Mouse (Mus musculus) heart, postnatal 0 days (tissue): Measurements from ENCODE around the gene Olfr1366. TPM values are rescaled to one million over a fixed set of nuclear protein-coding genes. Genes with fewer than 3 reads are reported as not detected.

Experiments used
- ATAC-seq: fragments of 200-750 bp; cut with Nextera tagmentation; 2 replicates; pipeline ENCODE4 v1.8.0; 2017; ENCODE audit warnings: low read depth, moderate number of reproducible peaks, moderate library complexity; ENCODE audit not compliant: insufficient read depth
- DNase-seq: peaks from one replicate; pipeline ENCODE4 v3.0.0-alpha.2; 2016; ENCODE audit warnings: low spot score
- H3K27ac ChIP-seq: fragments of 300-500 bp; sonication (generic); 2 replicates; pipeline ENCODE4 v1.5.1; 2014; ENCODE audit warnings: low read depth, mild to moderate bottlenecking
- H3K27me3 ChIP-seq: fragments of 300-500 bp; sonication (generic); 2 replicates; pipeline ENCODE4 v1.6.1; 2014; ENCODE audit warnings: low read length, mixed read lengths; ENCODE audit not compliant: control insufficient read depth, insufficient read depth
- H3K36me3 ChIP-seq: fragments of 300-500 bp; sonication (generic); replicated peaks from 2 replicates; pipeline ENCODE4 v1.6.1; 2014; ENCODE audit warnings: low read length, mixed read lengths; ENCODE audit not compliant: control insufficient read depth, insufficient read depth
- H3K4me1 ChIP-seq: fragments of 300-500 bp; sonication (generic); 2 replicates; pipeline ENCODE4 v1.6.1; 2014; ENCODE audit warnings: antibody characterized with exemption; ENCODE audit not compliant: control insufficient read depth, insufficient read depth
- H3K4me2 ChIP-seq: fragments of 300-500 bp; sonication (generic); 2 replicates; pipeline ENCODE4 v1.6.1; 2014; ENCODE audit warnings: low read depth, mild to moderate bottlenecking, low read length, moderate library complexity
- H3K4me3 ChIP-seq: fragments of 300-500 bp; sonication (generic); 2 replicates; pipeline ENCODE4 v1.5.1; 2014; ENCODE audit warnings: low read depth, low read length
- H3K9ac ChIP-seq: fragments of 300-500 bp; sonication (generic); replicated peaks from 2 replicates; pipeline ENCODE4 v1.6.1; 2014; ENCODE audit warnings: low read depth, low read length, mixed read lengths
- H3K9me3 ChIP-seq: fragments of 300-500 bp; sonication (generic); replicated peaks from 2 replicates; pipeline ENCODE4 v1.6.1; 2016; ENCODE audit warnings: low read length; ENCODE audit not compliant: control insufficient read depth
- CTCF ChIP-seq: IDR thresholded peaks from 2 replicates; pipeline ENCODE4 v1.5.1; 2016; ENCODE audit warnings: antibody characterized with exemption, control low read depth, low read depth
- EP300 ChIP-seq: IDR thresholded peaks from 2 replicates; pipeline ENCODE4 v1.6.1; 2016; ENCODE audit warnings: antibody characterized with exemption, low read depth
- WGBS: fragments of 180-500 bp; shearing (Covaris S2); extraction: QIAGEN DNeasy Blood & Tissue Kit; methylation state at CpG from one replicate; pipeline ENCODE4 v1.1.7; 2014; 5-methylcytosine and 5-hydroxymethylcytosine counted together
- polyA plus RNA-seq: library from polyadenylated mRNA; unstranded; fragments of >200 nt; fragmentation: Nextera tagmentation; extraction: Ambion mirVana; gene quantifications from 2 replicates; pipeline ENCODE4 v1.2.1, GENCODE M21; 2015
- total RNA-seq: library from RNA; depleted of rRNA; stranded (reverse); fragments of >200 nt; gene quantifications from 2 replicates; pipeline ENCODE4 v1.2.3, GENCODE M21; 2014; ENCODE audit warnings: low replicate concordance; rRNA removed

The Olfr1366 gene
- total RNA-seq (not detected in 2 replicates), polyA plus RNA-seq (not detected in 2 replicates)

GRCm38 (mm10) chr13:21542708-21543107, at the start of gene Olfr1366:
Gene Olfr1366 (minus strand): TSS chr13:21542808.
- Histone ChIP-seq H3K9me3 (no peaks in the 10 kb centered on the region), H3K4me2 (no peak within 1 kb of the TSS), H3K4me3 (no peak within 1 kb of the TSS), H3K27me3 (no peaks in the 10 kb centered on the region), H3K9ac (no peak within 1 kb of the TSS), H3K4me1 (no peaks in the 10 kb centered on the region), H3K27ac (no peak within 1 kb of the TSS), H3K36me3 (no peaks in the 10 kb centered on the region)
- ATAC-seq (no peak), DNase-seq (no peak)
- WGBS = 58% methylated on average over 1 of the region's 1 CpGs
- TF ChIP-seq EP300 (no peak), CTCF (no peak)

DNA sequence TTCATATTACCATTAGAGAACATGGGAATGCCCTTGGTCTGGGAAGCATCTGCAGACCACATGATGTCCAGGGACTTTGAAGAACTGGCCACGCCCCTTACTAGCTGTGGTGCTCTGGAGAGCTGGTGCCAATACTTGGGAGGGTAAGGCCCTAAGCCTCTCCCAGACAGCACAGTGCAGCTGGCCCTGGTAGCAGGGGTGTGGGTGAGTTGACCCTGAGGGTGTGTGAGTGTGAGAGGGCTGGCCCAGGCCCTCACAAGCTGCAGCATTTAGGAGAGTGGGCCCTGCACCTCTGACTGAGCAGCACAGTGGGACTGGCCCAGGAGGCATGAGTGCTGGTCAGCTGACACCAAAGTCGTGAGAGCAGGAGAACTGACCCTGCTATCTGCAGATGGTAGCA, 49.0 kb upstream of the Olfr1366 start:
- no peak for DNase-seq
- no peak for ATAC-seq
- H3K9ac ChIP-seq = no peak overlapping the region
- no peak overlapping the region for H3K4me2 ChIP-seq
- 0 out of 2 replicates have a peak, but pooled peaks cover 6% of the 10 kb centered on the region for H3K9me3 ChIP-seq
- no peaks in the 10 kb centered on the region for H3K36me3 ChIP-seq
- H3K4me1 ChIP-seq = no peaks in the 10 kb centered on the region
- no peak overlapping the region for H3K4me3 ChIP-seq
- TF ChIP-seq EP300 (no peak), CTCF (no peak)
- no peak overlapping the region for H3K27ac ChIP-seq
- H3K27me3 ChIP-seq = no peaks in the 10 kb centered on the region
- WGBS = 52% methylated on average over 2 of the region's 2 CpGs

DNA sequence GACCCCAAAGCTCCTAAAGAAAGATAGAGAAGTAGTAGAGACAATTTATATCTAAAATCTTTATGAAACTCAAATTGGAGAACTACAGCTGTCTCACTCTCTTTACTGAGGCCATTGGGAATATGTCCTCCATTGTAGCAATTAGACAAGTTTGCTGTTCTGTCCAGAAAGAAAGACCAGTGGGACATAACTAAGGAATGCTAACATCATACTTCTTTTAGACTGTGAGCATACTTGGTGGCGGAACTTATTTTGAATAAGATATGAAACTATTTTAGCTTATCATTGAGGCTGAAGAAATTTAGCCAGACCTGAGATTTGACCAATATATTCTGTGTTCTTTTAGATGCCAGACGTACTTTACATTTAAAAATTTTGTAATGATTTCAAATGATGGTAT, 39.1 kb upstream of the Olfr1366 start, which contains the start of gene Olfr1364:
Gene Olfr1364 (minus strand): TSS at position 101 of the 400 bp plus-strand sequence.
- Histone ChIP-seq H3K9ac (no peak within 1 kb of the TSS), H3K27ac (no peak within 1 kb of the TSS), H3K4me2 (no peak within 1 kb of the TSS), H3K27me3 (no peaks in the 10 kb centered on the region), H3K36me3 (no peaks in the 10 kb centered on the region), H3K4me1 (no peaks in the 10 kb centered on the region), H3K9me3 (no peaks in the 10 kb centered on the region), H3K4me3 (no peak within 1 kb of the TSS)
- WGBS = 65% methylated on average over 2 of the region's 2 CpGs
- no peak for ATAC-seq
- TF ChIP-seq EP300 = no peak
- TF ChIP-seq CTCF = no peak
- DNase-seq = no peak

GRCm38 (mm10) chr13:21559793-21560192, 17.2 kb upstream of the Olfr1366 start, which contains the start of gene Olfr1535:
Gene Olfr1535 (minus strand): TSS chr13:21559893.
- H3K27ac ChIP-seq = no peak within 1 kb of the TSS
- no peak for TF ChIP-seq EP300
- TF ChIP-seq CTCF = no peak
- H3K4me2 ChIP-seq = no peak within 1 kb of the TSS
- DNase-seq (no peak), ATAC-seq (no peak)
- no peaks in the 10 kb centered on the region for H3K9me3 ChIP-seq
- no peak within 1 kb of the TSS for H3K4me3 ChIP-seq
- no peaks in the 10 kb centered on the region for H3K4me1 ChIP-seq
- WGBS = 47% methylated on average over 1 of the region's 1 CpGs
- H3K36me3 ChIP-seq = no peaks in the 10 kb centered on the region
- H3K9ac ChIP-seq = no peak within 1 kb of the TSS
- H3K27me3 ChIP-seq = no peaks in the 10 kb centered on the region

DNA sequence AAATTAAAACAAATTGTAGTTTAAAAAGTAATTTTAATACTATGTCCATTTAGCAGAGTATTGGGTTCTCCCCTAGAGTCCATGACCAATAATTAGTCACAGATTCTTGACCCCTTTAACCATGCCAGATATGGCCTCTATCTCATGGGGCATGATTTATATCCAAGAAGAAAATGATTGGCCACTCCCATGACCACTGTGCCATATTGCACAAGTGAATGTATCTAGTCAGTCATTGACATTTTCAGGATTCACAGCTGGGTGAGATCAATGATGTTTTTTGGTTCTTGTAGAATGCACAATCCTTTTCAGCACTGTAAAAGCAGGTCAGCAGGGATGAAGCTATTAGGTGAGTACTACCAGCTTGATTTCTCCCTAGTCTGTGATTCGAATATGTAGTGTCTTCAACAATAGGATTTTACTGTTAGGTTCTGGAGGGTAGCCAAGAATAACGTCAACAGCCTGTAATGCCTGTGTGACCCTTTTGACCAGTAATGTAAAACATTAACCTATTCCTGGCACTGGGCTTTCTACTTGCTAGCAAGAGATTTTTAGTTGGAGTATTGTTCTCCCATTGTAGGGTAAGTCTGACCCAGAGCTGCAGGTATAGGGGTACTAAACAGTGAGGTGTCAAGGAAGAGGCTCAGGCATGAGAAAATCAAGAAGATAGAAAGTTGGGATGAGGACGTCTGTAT, 8.0 kb upstream of the Olfr1366 start:
- no peaks in the 10 kb centered on the region for H3K9me3 ChIP-seq
- H3K4me3 ChIP-seq = no peak overlapping the region
- H3K27ac ChIP-seq = no peak overlapping the region
- H3K4me1 ChIP-seq = no peaks in the 10 kb centered on the region
- WGBS = 32% methylated on average over 3 of the region's 3 CpGs
- ATAC-seq (no peak), DNase-seq (no peak)
- H3K27me3 ChIP-seq = no peaks in the 10 kb centered on the region
- no peak overlapping the region for H3K9ac ChIP-seq
- no peaks in the 10 kb centered on the region for H3K36me3 ChIP-seq
- TF ChIP-seq CTCF (no peak), EP300 (no peak)
- H3K4me2 ChIP-seq = no peak overlapping the region

GRCm38 (mm10) chr13:21549487-21549886, 6.9 kb upstream of the Olfr1366 start:
- no peaks in the 10 kb centered on the region for H3K36me3 ChIP-seq
- no peaks in the 10 kb centered on the region for H3K9me3 ChIP-seq
- 72% methylated on average over 3 of the region's 3 CpGs for WGBS
- no peak overlapping the region for H3K9ac ChIP-seq
- TF ChIP-seq CTCF (no peak), EP300 (no peak)
- no peaks in the 10 kb centered on the region for H3K27me3 ChIP-seq
- DNase-seq = no peak
- H3K4me3 ChIP-seq = no peak overlapping the region
- no peak overlapping the region for H3K4me2 ChIP-seq
- H3K4me1 ChIP-seq = no peaks in the 10 kb centered on the region
- ATAC-seq = no peak
- H3K27ac ChIP-seq = no peak overlapping the region
